In the genomic region with DNA sequence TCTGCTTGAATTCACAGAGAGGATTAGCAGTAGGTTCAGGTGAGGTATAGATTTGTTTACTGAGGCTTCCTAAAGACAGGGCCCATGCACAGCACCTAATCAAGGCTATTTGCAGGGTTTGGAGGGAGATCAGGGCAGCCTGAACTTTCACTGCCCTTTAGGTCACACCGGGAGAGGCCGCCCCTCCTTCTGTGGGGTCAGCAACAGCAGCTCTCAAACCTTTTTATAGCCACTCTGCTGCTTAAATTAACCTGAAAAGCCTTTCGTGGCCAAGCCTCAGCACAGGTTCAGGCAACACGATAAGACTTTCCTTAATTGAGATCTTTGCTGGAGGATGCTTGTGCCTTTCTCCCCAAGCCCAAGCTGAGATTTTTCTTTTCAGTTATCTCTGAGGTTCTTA, we compare ENCODE assay signal across 22 mouse cellular contexts.
A peak's percentile ranks its signal among the peaks of the same experiment; 100 is the strongest.
DNase-seq lines count a peak whose midpoint lies in the region; ATAC-seq and TF ChIP-seq lines count a peak whose summit lies in the region.
"Had no signal": no experiment of that assay in that cellular context is flagged by ENCODE, and none has a peak within 500 bp of the region (broad histone marks: within the 10 kb centered on the region; RNA-seq: fewer than 3 reads in every experiment).

No protein-coding gene starts in this region.

- no peak for TF ChIP-seq CTCF in gastrocnemius, adult 2 months (IDR thresholded peaks at IDR 0.05)
- TF ChIP-seq CTCF in heart, adult 2 months (IDR thresholded peaks at IDR 0.05): no peak

- ATAC-seq in hindbrain, embryonic 13.5 days (ENCODE audit: low FRiP score): no peak
- no peak for ATAC-seq in hindbrain, embryonic 12.5 days (ENCODE audit: low FRiP score)
- ATAC-seq: forebrain, embryonic 14.5 days; inflammation-experienced regulatory T-cells, adult 6 months; intestine, postnatal 0 days had no signal

- TF ChIP-seq EP300 in heart, adult 2 months (IDR thresholded peaks at IDR 0.05; ENCODE audit: insufficient read depth, low read depth, low read length): no peak

- no peak overlapping the region for H3K4me3 ChIP-seq in gastrocnemius, adult 2 months
- no peak overlapping the region for H3K4me3 ChIP-seq in heart, adult 2 months
- H3K4me3 ChIP-seq in hindbrain, embryonic 13.5 days: no peak overlapping the region
- no peak overlapping the region for H3K4me3 ChIP-seq in hindbrain, embryonic 12.5 days
- H3K4me3 ChIP-seq: embryonic facial prominence, embryonic 15.5 days; erythroblast, embryonic 14.5 days; forebrain, embryonic 10.5 days; heart, embryonic 15.5 days; hindbrain, embryonic 15.5 days had no signal

- H3K4me2 ChIP-seq in hindbrain, embryonic 13.5 days: no peak overlapping the region
- H3K4me2 ChIP-seq in hindbrain, embryonic 12.5 days (replicated peaks): no peak overlapping the region
- H3K4me2 ChIP-seq: embryonic facial prominence, embryonic 15.5 days; heart, embryonic 15.5 days; hindbrain, embryonic 15.5 days had no signal

- H3K4me1 ChIP-seq in heart, adult 2 months (ENCODE audit: control insufficient read depth, insufficient read depth, low read length): peaks cover 2% of the 10 kb centered on the region; the same call in 1 of the 2 replicates
- peaks cover 36% of the 10 kb centered on the region for H3K4me1 ChIP-seq in hindbrain, embryonic 13.5 days (replicated peaks)
- H3K4me1 ChIP-seq in hindbrain, embryonic 12.5 days: peaks cover 23% of the 10 kb centered on the region

- no peak for TF ChIP-seq POLR2A in heart, adult 2 months (IDR thresholded peaks at IDR 0.05; ENCODE audit: insufficient read depth, low read depth, low read length)

- no peaks in the 10 kb centered on the region; the same call in 1 of the 2 replicates for H3K36me3 ChIP-seq in heart, adult 2 months (ENCODE audit: control insufficient read depth, insufficient read depth, low read length)
- H3K36me3 ChIP-seq in hindbrain, embryonic 13.5 days: no peaks in the 10 kb centered on the region
- no peaks in the 10 kb centered on the region for H3K36me3 ChIP-seq in hindbrain, embryonic 12.5 days
- H3K36me3 ChIP-seq: embryonic facial prominence, embryonic 15.5 days; forebrain, embryonic 10.5 days; heart, embryonic 15.5 days; hindbrain, embryonic 15.5 days had no signal

- peak; percentile 71 for DNase-seq in gastrocnemius, adult 2 months
- no peak for DNase-seq in gastrocnemius, postnatal 4 days (ENCODE audit: low spot score in 2 of 2)
- peak in 1 of 2 experiments; percentile 17 for DNase-seq in heart, adult 2 months
- no peak for DNase-seq in heart, postnatal 4 days
- peak; percentile 16 for DNase-seq in gastrocnemius, postnatal 36 days
- DNase-seq in layer of hippocampus, adult 18-20 months (ENCODE audit: low spot score in 2 of 2): no peak
- DNase-seq: adrenal gland, postnatal 10 days; cerebellum, adult 11 months; cerebellum, adult 8-10 months; cerebellum, postnatal 14 days; embryo, embryonic 11 days; kidney, adult 9 months had no signal

- H3K9me3 ChIP-seq in hindbrain, embryonic 13.5 days: no peaks in the 10 kb centered on the region
- no peaks in the 10 kb centered on the region for H3K9me3 ChIP-seq in hindbrain, embryonic 12.5 days (replicated peaks)
- H3K9me3 ChIP-seq: embryonic facial prominence, embryonic 15.5 days; forebrain, embryonic 10.5 days; heart, embryonic 15.5 days; hindbrain, embryonic 15.5 days had no signal

- no peaks in the 10 kb centered on the region for H3K27me3 ChIP-seq in heart, adult 2 months (ENCODE audit: control insufficient read depth, insufficient read depth, low read length)
- no peaks in the 10 kb centered on the region for H3K27me3 ChIP-seq in hindbrain, embryonic 13.5 days
- no peaks in the 10 kb centered on the region for H3K27me3 ChIP-seq in hindbrain, embryonic 12.5 days
- H3K27me3 ChIP-seq: embryonic facial prominence, embryonic 15.5 days; heart, embryonic 15.5 days; hindbrain, embryonic 15.5 days had no signal

- peak overlapping the region; percentile 79 for H3K27ac ChIP-seq in gastrocnemius, adult 2 months
- H3K27ac ChIP-seq in heart, adult 2 months: peak overlapping the region; percentile 33
- H3K27ac ChIP-seq in hindbrain, embryonic 13.5 days: no peak overlapping the region
- H3K27ac ChIP-seq in hindbrain, embryonic 12.5 days: no peak overlapping the region
- H3K27ac ChIP-seq: embryonic facial prominence, embryonic 15.5 days; forebrain, embryonic 10.5 days; heart, embryonic 15.5 days; hindbrain, embryonic 15.5 days had no signal

- H3K79me2 ChIP-seq in heart, adult 2 months (replicated peaks; ENCODE audit: control insufficient read depth, insufficient read depth, low read length): no peaks in the 10 kb centered on the region

- no peak overlapping the region for H3K9ac ChIP-seq in heart, adult 2 months (ENCODE audit: low read depth, low read length)
- H3K9ac ChIP-seq in hindbrain, embryonic 13.5 days: peak overlapping the region; percentile 19; the same call in 1 of the 2 replicates
- H3K9ac ChIP-seq in hindbrain, embryonic 12.5 days: no peak overlapping the region
- H3K9ac ChIP-seq: embryonic facial prominence, embryonic 15.5 days; heart, embryonic 15.5 days; hindbrain, embryonic 15.5 days had no signal

- WGBS in heart, adult 2 months: 45% methylated on average over 4 of the region's 4 CpGs
- WGBS in hindbrain, embryonic 13.5 days: 43% methylated on average over 4 of the region's 4 CpGs
- 44% methylated on average over 4 of the region's 4 CpGs for WGBS in hindbrain, embryonic 12.5 days

- intact Hi-C loops in gastrocnemius, adult 2 months (cut with DNase I): no loop called here
- intact Hi-C loops in heart, adult 2 months (cut with DNase I): no loop called here
- intact Hi-C loops in gastrocnemius, postnatal 36 days (cut with DNase I): no loop called here

Comparison
In these comparisons a context has a peak if more than half of its experiments do, and no peak if none do; other contexts are left out.
1. DNase-seq: peak in gastrocnemius, adult 2 months (single experiment) and gastrocnemius, postnatal 36 days (2 of 2); none in gastrocnemius, postnatal 4 days (0 of 2), heart, postnatal 4 days (single experiment) and layer of hippocampus, adult 18-20 months (0 of 2).
2. H3K27ac ChIP-seq: peak in gastrocnemius, adult 2 months (single experiment) and heart, adult 2 months (single experiment); none in hindbrain, embryonic 13.5 days (single experiment) and hindbrain, embryonic 12.5 days (single experiment).